Mouse (Mus musculus) ES-E14 (cell line): ENCODE measurements around the gene 4930402H24Rik.

Source experiments
- CHD2 ChIP-seq: IDR thresholded peaks from 2 replicates; pipeline ENCODE4 v1.6.1; 2014; ENCODE audit warnings: mild to moderate bottlenecking, low read depth, low read length, inconsistent platforms
- HCFC1 ChIP-seq: IDR thresholded peaks from 2 replicates; pipeline ENCODE4 v1.6.1; 2012; ENCODE audit warnings: low read length, inconsistent platforms, borderline replicate concordance; ENCODE audit not compliant: insufficient read depth
- ZC3H11A ChIP-seq: IDR thresholded peaks from 2 replicates; pipeline ENCODE4 v1.6.1; 2012; ENCODE audit warnings: low read depth, mild to moderate bottlenecking, inconsistent platforms, low read length, borderline replicate concordance
- ZNF384 ChIP-seq: IDR thresholded peaks from 2 replicates; pipeline ENCODE4 v1.6.1; 2012; ENCODE audit warnings: low read depth, low read length, inconsistent platforms

DNA sequence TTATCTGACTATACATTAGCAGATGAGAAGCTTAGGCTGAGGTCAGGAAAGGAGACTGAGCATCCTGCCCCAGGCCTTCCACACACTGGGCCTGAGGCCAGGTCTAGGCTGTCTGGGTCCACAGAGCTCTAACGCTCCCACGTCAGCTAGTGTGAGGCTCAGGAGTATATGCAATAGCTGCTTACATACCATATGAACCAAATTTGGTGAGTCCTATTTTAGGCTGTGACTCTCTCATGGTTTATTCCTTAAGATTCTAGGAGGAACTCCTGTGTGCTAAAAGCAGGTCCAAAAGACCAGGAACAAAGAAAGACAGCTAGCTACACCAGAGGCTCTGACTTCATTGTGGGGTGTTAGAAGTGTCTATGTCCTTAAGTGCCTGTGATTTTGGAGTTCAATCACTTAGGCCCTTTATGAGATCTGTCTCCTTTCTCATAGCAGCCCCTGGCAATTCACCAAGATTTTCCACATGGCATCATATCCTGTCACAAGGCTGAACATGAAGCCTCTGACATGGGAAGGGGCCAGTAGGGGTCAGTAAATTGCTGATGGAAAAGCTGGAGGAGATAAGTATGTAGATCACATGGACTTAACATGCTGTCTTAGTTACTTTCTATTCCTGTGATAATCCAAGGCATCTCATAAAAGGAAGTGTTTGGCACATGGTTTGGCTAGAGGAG is 177.2 kb downstream of the 4930402H24Rik start:
- TF ChIP-seq ZC3H11A (no peak), HCFC1 (no peak), ZNF384 (no peak), CHD2 (no peak)
